Mouse (Mus musculus) hindbrain, postnatal 0 days (tissue): ENCODE data around the gene Ccdc184. TPM values are rescaled to one million over a fixed set of nuclear protein-coding genes. Genes with fewer than 3 reads are reported as not detected.

Experiments
- ATAC-seq: fragments of 200-750 bp; cut with Nextera tagmentation; 2 replicates; pipeline ENCODE4 v1.8.0; 2017; ENCODE audit warnings: mild to moderate bottlenecking, moderate TSS enrichment, moderate library complexity
- DNase-seq: peaks from one replicate; pipeline ENCODE4 v3.0.0-alpha.2; 2015; ENCODE audit warnings: low spot score
- H3K27ac ChIP-seq: fragments of 300-500 bp; sonication (generic); 2 replicates; pipeline ENCODE4 v1.5.1; 2014; ENCODE audit warnings: mild to moderate bottlenecking
- H3K27me3 ChIP-seq: fragments of 300-500 bp; sonication (generic); 2 replicates; pipeline ENCODE4 v1.6.1; 2014; ENCODE audit warnings: low read length, mixed read lengths; ENCODE audit not compliant: insufficient read depth
- H3K36me3 ChIP-seq: fragments of 300-500 bp; sonication (generic); 2 replicates; pipeline ENCODE4 v1.6.1; 2014; ENCODE audit warnings: low read length, mixed read lengths; ENCODE audit not compliant: insufficient read depth
- H3K4me1 ChIP-seq: fragments of 300-500 bp; sonication (generic); 2 replicates; pipeline ENCODE4 v1.6.1; 2014; ENCODE audit warnings: antibody characterized with exemption, low read length, mixed read lengths; ENCODE audit not compliant: insufficient read depth
- H3K4me2 ChIP-seq: fragments of 300-500 bp; sonication (generic); 2 replicates; pipeline ENCODE4 v1.6.1; 2014; ENCODE audit warnings: low read depth, mild to moderate bottlenecking, low read length, moderate library complexity, mixed read lengths
- H3K4me3 ChIP-seq: fragments of 300-500 bp; sonication (generic); 2 replicates; pipeline ENCODE4 v1.5.1; 2014; ENCODE audit warnings: low read length
- H3K9ac ChIP-seq: fragments of 300-500 bp; sonication (generic); replicated peaks from 2 replicates; pipeline ENCODE4 v1.6.1; 2014; ENCODE audit warnings: mild to moderate bottlenecking, low read length, moderate library complexity, mixed read lengths
- H3K9me3 ChIP-seq: fragments of 300-500 bp; sonication (generic); 2 replicates; pipeline ENCODE4 v1.6.1; 2016; ENCODE audit warnings: low read length, mixed read lengths
- CTCF ChIP-seq: IDR thresholded peaks from 2 replicates; pipeline ENCODE4 v1.5.1; 2016; ENCODE audit warnings: antibody characterized with exemption, control low read depth, low read depth
- WGBS: fragments of 180-500 bp; shearing (Covaris S2); extraction: QIAGEN DNeasy Blood & Tissue Kit; methylation state at CpG from one replicate; pipeline ENCODE4 v1.1.7; 2014; 5-methylcytosine and 5-hydroxymethylcytosine counted together
- polyA plus RNA-seq: library from polyadenylated mRNA; unstranded; fragments of >200 nt; fragmentation: Nextera tagmentation; extraction: Ambion mirVana; gene quantifications from 2 replicates; pipeline ENCODE4 v1.2.1, GENCODE M21; 2015
- total RNA-seq: library from RNA; depleted of rRNA; stranded (reverse); fragments of >200 nt; gene quantifications from 2 replicates; pipeline ENCODE4 v1.2.3, GENCODE M21; 2014

The Ccdc184 gene
- total and polyA plus RNA-seq, 2 experiments from 2014 or later, result 98.0 to 107 TPM

- ATAC-seq (no peak; the same call in 1 of the 2 replicates), DNase-seq (no peak)
- H3K36me3 ChIP-seq, result peaks cover 13% of the 10 kb centered on the region
- TF ChIP-seq CTCF, result no peak
- no peaks in the 10 kb centered on the region for H3K27me3 ChIP-seq
- peak overlapping the region; percentile 97 for H3K4me2 ChIP-seq
- H3K4me3 ChIP-seq, result peak overlapping the region; percentile 92
- H3K4me1 ChIP-seq, result peaks cover 7% of the 10 kb centered on the region; the same call in 1 of the 2 replicates
- peak overlapping the region; percentile 84 for H3K27ac ChIP-seq
- no peaks in the 10 kb centered on the region for H3K9me3 ChIP-seq
- WGBS, result under 1% methylated on average over 34 of the region's 36 CpGs
- peak overlapping the region; percentile 95 for H3K9ac ChIP-seq
Measured at GRCm38 (mm10) chr15:98144861-98145507, 22.0 kb upstream of the Ccdc184 start.

DNA sequence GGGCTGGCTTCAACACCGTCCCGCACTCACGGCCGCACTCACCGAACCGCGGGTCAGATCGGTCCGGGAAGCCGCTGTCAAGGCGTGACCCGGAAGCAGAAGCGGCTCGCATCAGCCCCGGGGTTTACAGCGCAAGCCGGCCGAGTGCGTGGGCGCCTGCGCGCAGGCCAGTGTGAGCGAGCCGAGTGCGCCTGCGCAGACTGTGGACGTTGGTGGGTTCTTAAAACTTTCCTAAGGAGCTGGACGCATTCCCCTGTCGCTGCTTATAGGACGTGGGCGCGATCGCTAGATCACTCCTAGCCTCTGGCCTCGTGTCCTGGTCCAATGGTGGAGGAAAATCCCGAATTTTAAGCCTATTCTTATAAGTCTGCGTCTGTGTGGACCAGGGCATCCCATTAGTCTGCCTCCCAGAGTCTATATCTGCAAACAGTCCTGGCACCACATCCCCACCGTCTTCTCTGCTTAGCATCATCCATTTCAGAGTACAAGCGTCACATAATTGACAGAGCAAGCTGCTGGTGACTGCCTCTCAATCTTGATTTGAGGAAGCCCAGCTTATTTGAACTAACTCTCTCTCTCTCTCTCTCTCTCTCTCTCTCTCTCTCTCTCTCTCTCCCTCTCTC, 21.3 kb upstream of the Ccdc184 start:
- DNase-seq (peak; percentile 97), ATAC-seq (peak; percentile 97)
- H3K9me3 ChIP-seq, result no peaks in the 10 kb centered on the region
- under 1% methylated on average over 38 of the region's 38 CpGs for WGBS
- peaks cover 7% of the 10 kb centered on the region; the same call in 1 of the 2 replicates for H3K4me1 ChIP-seq
- H3K27ac ChIP-seq, result peak overlapping the region; percentile 84
- H3K27me3 ChIP-seq, result no peaks in the 10 kb centered on the region
- peak overlapping the region; percentile 92 for H3K4me3 ChIP-seq
- H3K4me2 ChIP-seq, result peak overlapping the region; percentile 97
- H3K9ac ChIP-seq, result peak overlapping the region; percentile 95
- peaks cover 9% of the 10 kb centered on the region for H3K36me3 ChIP-seq
- TF ChIP-seq CTCF, result no peak

DNA sequence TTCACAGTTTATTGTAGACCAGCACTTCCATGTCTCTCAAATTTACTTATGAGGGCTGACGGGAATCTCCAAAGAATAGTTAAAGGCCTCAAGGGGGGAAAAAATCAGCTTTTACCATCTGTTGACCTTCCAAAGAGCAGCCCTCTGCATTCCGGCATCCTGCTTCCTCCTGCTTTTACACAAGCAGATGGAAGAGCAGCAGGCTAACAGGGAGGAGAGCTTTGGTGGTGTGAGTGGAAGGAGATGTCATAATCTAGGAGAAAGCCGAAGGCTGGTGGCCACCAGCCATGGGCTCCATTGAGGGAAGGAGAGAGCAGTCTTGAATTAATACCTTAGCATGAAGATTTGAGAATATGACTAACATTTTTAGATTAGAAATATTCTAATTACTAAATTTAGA, 18.6 kb upstream of the Ccdc184 start:
- peaks cover 7% of the 10 kb centered on the region; the same call in 1 of the 2 replicates for H3K4me1 ChIP-seq
- H3K4me3 ChIP-seq, result no peak overlapping the region
- H3K36me3 ChIP-seq, result no peaks in the 10 kb centered on the region
- no peak for ATAC-seq
- DNase-seq, result no peak
- TF ChIP-seq CTCF, result no peak
- no peaks in the 10 kb centered on the region for H3K9me3 ChIP-seq
- H3K27ac ChIP-seq, result no peak overlapping the region
- H3K4me2 ChIP-seq, result no peak overlapping the region
- 72% methylated on average over 3 of the region's 3 CpGs for WGBS
- H3K9ac ChIP-seq, result no peak overlapping the region
- H3K27me3 ChIP-seq, result no peaks in the 10 kb centered on the region

GRCm38 (mm10) chr15:98149166-98149602, 17.8 kb upstream of the Ccdc184 start:
- no peak for TF ChIP-seq CTCF
- H3K4me3 ChIP-seq, result no peak overlapping the region
- ATAC-seq (no peak), DNase-seq (no peak)
- H3K27me3 ChIP-seq, result no peaks in the 10 kb centered on the region
- peaks cover 7% of the 10 kb centered on the region; the same call in 1 of the 2 replicates for H3K4me1 ChIP-seq
- no peaks in the 10 kb centered on the region for H3K9me3 ChIP-seq
- no peak overlapping the region for H3K9ac ChIP-seq
- no peaks in the 10 kb centered on the region for H3K36me3 ChIP-seq
- no peak overlapping the region for H3K4me2 ChIP-seq
- no peak overlapping the region for H3K27ac ChIP-seq
- WGBS, result 72% methylated on average over 10 of the region's 10 CpGs

GRCm38 (mm10) chr15:98152916-98153315, 14.0 kb upstream of the Ccdc184 start:
- no peaks in the 10 kb centered on the region for H3K27me3 ChIP-seq
- H3K9me3 ChIP-seq, result no peaks in the 10 kb centered on the region
- no peaks in the 10 kb centered on the region for H3K4me1 ChIP-seq
- H3K36me3 ChIP-seq, result no peaks in the 10 kb centered on the region
- H3K27ac ChIP-seq, result 0 out of 2 replicates have a peak overlapping the region, but pooled peaks have one; percentile 11
- ATAC-seq (no peak), DNase-seq (no peak)
- H3K4me3 ChIP-seq, result no peak overlapping the region
- H3K9ac ChIP-seq, result no peak overlapping the region
- WGBS, result 74% methylated on average over 7 of the region's 7 CpGs
- TF ChIP-seq CTCF, result no peak
- H3K4me2 ChIP-seq, result no peak overlapping the region

- 37% methylated on average over 3 of the region's 3 CpGs for WGBS
- no peaks in the 10 kb centered on the region for H3K9me3 ChIP-seq
- peak; percentile 45; the same call in 1 of the 2 replicates for ATAC-seq
- H3K4me3 ChIP-seq, result no peak overlapping the region
- H3K4me1 ChIP-seq, result no peaks in the 10 kb centered on the region
- H3K9ac ChIP-seq, result no peak overlapping the region
- peak; percentile 70 for TF ChIP-seq CTCF
- no peaks in the 10 kb centered on the region for H3K36me3 ChIP-seq
- H3K27me3 ChIP-seq, result no peaks in the 10 kb centered on the region
- DNase-seq, result peak; percentile 81
- no peak overlapping the region for H3K27ac ChIP-seq
- H3K4me2 ChIP-seq, result no peak overlapping the region
Measured at GRCm38 (mm10) chr15:98153625-98154024, 13.3 kb upstream of the Ccdc184 start.

DNA sequence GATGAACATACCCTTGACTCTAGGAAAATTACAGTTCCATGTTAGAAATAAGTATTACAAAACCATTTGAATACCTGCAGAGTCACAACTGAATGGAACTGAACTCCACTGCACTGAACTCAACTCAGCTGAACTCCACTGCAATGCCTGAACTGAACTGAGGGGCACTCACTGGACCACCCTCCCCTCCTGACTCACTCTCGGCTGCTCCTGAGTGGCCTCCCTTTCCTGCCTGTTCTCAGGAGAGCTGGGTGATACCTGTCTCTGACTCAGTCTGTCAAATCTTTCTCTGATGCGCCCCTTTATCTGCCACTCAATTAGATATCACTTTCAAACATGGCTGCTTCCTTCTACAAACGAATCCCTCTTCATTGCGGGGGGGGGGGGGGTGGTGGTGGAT, 12.8 kb upstream of the Ccdc184 start:
- H3K4me2 ChIP-seq, result no peak overlapping the region
- no peak overlapping the region for H3K4me3 ChIP-seq
- DNase-seq, result no peak
- no peak for ATAC-seq
- TF ChIP-seq CTCF, result no peak
- no peaks in the 10 kb centered on the region for H3K36me3 ChIP-seq
- no peak overlapping the region for H3K9ac ChIP-seq
- H3K27ac ChIP-seq, result no peak overlapping the region
- H3K9me3 ChIP-seq, result no peaks in the 10 kb centered on the region
- H3K4me1 ChIP-seq, result no peaks in the 10 kb centered on the region
- no peaks in the 10 kb centered on the region for H3K27me3 ChIP-seq
- WGBS, result 61% methylated on average over 4 of the region's 4 CpGs
